Mouse (Mus musculus): Measurements from ENCODE around the gene Dstn. TPM values are rescaled to one million over a fixed set of nuclear protein-coding genes. Genes with fewer than 3 reads are reported as not detected.

Gene Dstn
- polyA plus RNA-seq, 1 experiment = 174 TPM

DNA sequence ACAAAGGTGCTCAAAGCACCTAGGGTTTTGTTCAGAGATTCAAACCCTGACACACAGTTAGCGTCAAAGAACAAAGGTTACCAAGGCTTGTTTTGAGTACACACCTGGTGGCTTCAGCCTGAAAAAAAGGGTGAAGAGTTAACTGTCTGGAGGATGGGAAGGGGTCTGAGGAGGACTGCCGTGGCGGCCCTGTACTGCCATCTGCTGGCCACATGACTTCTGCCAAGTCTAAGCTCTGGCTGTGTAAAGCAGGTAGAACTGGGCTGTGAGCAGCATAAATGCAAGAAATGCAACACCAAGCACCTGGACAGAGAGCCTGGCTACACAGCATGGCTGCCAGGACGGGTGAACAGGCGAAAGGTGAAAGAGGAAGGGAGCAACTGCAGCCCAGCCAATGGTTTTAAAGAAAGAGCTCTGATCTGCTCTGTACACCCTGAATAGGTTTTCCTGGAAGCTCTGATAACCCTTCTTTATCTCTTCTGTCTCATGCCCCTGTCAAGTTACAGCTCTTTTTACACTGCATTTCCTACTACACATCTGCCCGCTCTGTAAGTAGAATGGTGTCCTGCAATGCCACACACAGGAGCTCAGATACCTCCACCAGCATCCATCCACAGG lies 65.8 kb downstream of the Dstn start:
- H3K27me3 ChIP-seq (ENCODE audit: control insufficient read depth, insufficient read depth, insufficient read length) = no peaks in the 10 kb centered on the region
- peaks cover 94% of the 10 kb centered on the region for H3K79me2 ChIP-seq (ENCODE audit: control insufficient read depth, insufficient read depth)
- H3K36me3 ChIP-seq (ENCODE audit: control insufficient read depth, insufficient read depth) = peaks cover 12% of the 10 kb centered on the region
- no peak overlapping the region for H3K4me3 ChIP-seq
- TF ChIP-seq CEBPB (IDR thresholded peaks at IDR 0.05; ENCODE audit: insufficient read depth, poor library complexity, severe bottlenecking) (no peak), USF1 (IDR thresholded peaks at IDR 0.05; ENCODE audit: low read depth) (no peak), TCF3 (IDR thresholded peaks at IDR 0.05; ENCODE audit: insufficient read length, low read depth) (no peak), SRF (IDR thresholded peaks at IDR 0.05; ENCODE audit: control insufficient read depth, insufficient read length, low read depth) (no peak), POLR2A (IDR thresholded peaks at IDR 0.05; ENCODE audit: insufficient read length, low read depth) (no peak), MYOD1 (IDR thresholded peaks at IDR 0.05; ENCODE audit: control insufficient read depth in 1 of 3, insufficient read length in 2 of 3, low read depth in 2 of 3) (no peak), POLR2AphosphoS2 (IDR thresholded peaks at IDR 0.05; ENCODE audit: insufficient read length, low read depth) (no peak), E2F4 (IDR thresholded peaks at IDR 0.05; ENCODE audit: insufficient read depth) (no peak)
- H3ac ChIP-seq (ENCODE audit: control insufficient read depth, insufficient read length) = no peak overlapping the region
- no peak overlapping the region for H3K4me2 ChIP-seq (ENCODE audit: low read depth)

DNA sequence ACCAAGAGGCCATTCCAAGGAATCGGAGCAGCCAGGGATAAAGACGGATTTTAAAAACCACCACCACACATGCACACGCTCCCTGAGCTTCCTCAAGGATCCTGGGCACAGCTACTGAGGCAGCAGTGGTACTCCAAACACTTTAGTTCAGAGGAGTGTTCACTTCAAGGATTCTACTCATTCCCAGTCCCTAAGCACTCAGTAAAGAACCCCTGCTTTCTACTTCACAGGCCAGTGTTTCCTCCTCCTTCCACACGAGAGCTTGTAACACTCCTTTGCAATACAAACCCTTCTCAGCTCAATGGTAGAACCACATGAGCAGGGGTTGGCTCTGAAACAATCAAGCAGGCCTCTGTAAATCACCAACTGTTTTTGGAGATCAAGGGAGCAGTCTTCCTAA lies 67.0 kb downstream of the Dstn start:
- H3K4me3 ChIP-seq = no peak overlapping the region
- no peaks in the 10 kb centered on the region for H3K27me3 ChIP-seq (ENCODE audit: control insufficient read depth, insufficient read depth, insufficient read length)
- H3K36me3 ChIP-seq (ENCODE audit: control insufficient read depth, insufficient read depth) = peaks cover 13% of the 10 kb centered on the region
- TF ChIP-seq POLR2A (IDR thresholded peaks at IDR 0.05; ENCODE audit: insufficient read length, low read depth) = no peak
- no peak for TF ChIP-seq TCF3 (IDR thresholded peaks at IDR 0.05; ENCODE audit: insufficient read length, low read depth)
- TF ChIP-seq MYOD1 (IDR thresholded peaks at IDR 0.05; ENCODE audit: control insufficient read depth in 1 of 3, insufficient read length in 2 of 3, low read depth in 2 of 3) = no peak
- TF ChIP-seq MYOG (IDR thresholded peaks at IDR 0.05; ENCODE audit: control insufficient read depth in 1 of 3, insufficient read depth in 1 of 3, insufficient read length in 2 of 3, low read depth in 2 of 3) = no peak
- no peak for TF ChIP-seq CEBPB (IDR thresholded peaks at IDR 0.05; ENCODE audit: insufficient read depth, poor library complexity, severe bottlenecking)
- no peak for TF ChIP-seq TCF12 (IDR thresholded peaks at IDR 0.05; ENCODE audit: insufficient read depth, poor library complexity, severe bottlenecking)
- no peak for TF ChIP-seq REST (IDR thresholded peaks at IDR 0.05; ENCODE audit: insufficient read depth, insufficient read length)
- TF ChIP-seq POLR2AphosphoS2 (IDR thresholded peaks at IDR 0.05; ENCODE audit: insufficient read length, low read depth) = no peak
- no peak for TF ChIP-seq USF1 (IDR thresholded peaks at IDR 0.05; ENCODE audit: low read depth)
- no peak for TF ChIP-seq E2F4 (IDR thresholded peaks at IDR 0.05; ENCODE audit: insufficient read depth)
- TF ChIP-seq SRF (IDR thresholded peaks at IDR 0.05; ENCODE audit: control insufficient read depth, insufficient read length, low read depth) = no peak
- no peak for TF ChIP-seq MAX (IDR thresholded peaks at IDR 0.05; ENCODE audit: low read depth)
- H3K79me2 ChIP-seq (ENCODE audit: control insufficient read depth, insufficient read depth) = peaks cover 89% of the 10 kb centered on the region
- no peak overlapping the region for H3ac ChIP-seq (ENCODE audit: control insufficient read depth, insufficient read length)
- no peak overlapping the region for H3K4me2 ChIP-seq (ENCODE audit: low read depth)

DNA sequence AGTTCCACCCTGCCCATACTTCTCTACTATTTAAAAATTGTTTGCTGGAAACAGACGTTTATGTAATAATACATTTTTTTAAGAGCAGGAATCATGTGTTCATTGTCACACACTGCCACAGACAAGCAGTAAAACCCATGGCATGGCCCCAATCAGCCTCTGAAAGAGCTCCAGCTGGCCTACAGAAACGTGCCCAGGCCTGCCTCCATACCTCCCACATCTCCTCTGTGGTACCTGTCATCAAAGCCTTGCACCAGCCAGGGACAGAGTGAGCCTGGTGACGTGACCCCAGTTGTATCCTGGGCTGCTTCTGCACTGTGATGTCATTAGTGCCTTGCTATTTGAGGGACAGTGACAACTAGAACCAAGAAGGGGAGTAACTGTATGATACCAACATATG lies 67.8 kb downstream of the Dstn start:
- H3K27me3 ChIP-seq (ENCODE audit: control insufficient read depth, insufficient read depth, insufficient read length) = no peaks in the 10 kb centered on the region
- H3K36me3 ChIP-seq (ENCODE audit: control insufficient read depth, insufficient read depth) = peaks cover 17% of the 10 kb centered on the region
- no peak overlapping the region for H3ac ChIP-seq (ENCODE audit: control insufficient read depth, insufficient read length)
- peaks cover 87% of the 10 kb centered on the region for H3K79me2 ChIP-seq (ENCODE audit: control insufficient read depth, insufficient read depth)
- H3K4me3 ChIP-seq = no peak overlapping the region
- no peak overlapping the region for H3K4me2 ChIP-seq (ENCODE audit: low read depth)
- TF ChIP-seq E2F4 (IDR thresholded peaks at IDR 0.05; ENCODE audit: insufficient read depth) (no peak), TCF12 (IDR thresholded peaks at IDR 0.05; ENCODE audit: insufficient read depth, poor library complexity, severe bottlenecking) (no peak), POLR2AphosphoS2 (IDR thresholded peaks at IDR 0.05; ENCODE audit: insufficient read length, low read depth) (no peak), CEBPB (IDR thresholded peaks at IDR 0.05; ENCODE audit: insufficient read depth, poor library complexity, severe bottlenecking) (no peak), MYOG (IDR thresholded peaks at IDR 0.05; ENCODE audit: control insufficient read depth in 1 of 3, insufficient read depth in 1 of 3, insufficient read length in 2 of 3, low read depth in 2 of 3) (no peak), MYOD1 (IDR thresholded peaks at IDR 0.05; ENCODE audit: control insufficient read depth in 1 of 3, insufficient read length in 2 of 3, low read depth in 2 of 3) (no peak), MAX (IDR thresholded peaks at IDR 0.05; ENCODE audit: low read depth) (no peak), SRF (IDR thresholded peaks at IDR 0.05; ENCODE audit: control insufficient read depth, insufficient read length, low read depth) (no peak), POLR2A (IDR thresholded peaks at IDR 0.05; ENCODE audit: insufficient read length, low read depth) (no peak), REST (IDR thresholded peaks at IDR 0.05; ENCODE audit: insufficient read depth, insufficient read length) (no peak), USF1 (IDR thresholded peaks at IDR 0.05; ENCODE audit: low read depth) (no peak), TCF3 (IDR thresholded peaks at IDR 0.05; ENCODE audit: insufficient read length, low read depth) (no peak)

DNA sequence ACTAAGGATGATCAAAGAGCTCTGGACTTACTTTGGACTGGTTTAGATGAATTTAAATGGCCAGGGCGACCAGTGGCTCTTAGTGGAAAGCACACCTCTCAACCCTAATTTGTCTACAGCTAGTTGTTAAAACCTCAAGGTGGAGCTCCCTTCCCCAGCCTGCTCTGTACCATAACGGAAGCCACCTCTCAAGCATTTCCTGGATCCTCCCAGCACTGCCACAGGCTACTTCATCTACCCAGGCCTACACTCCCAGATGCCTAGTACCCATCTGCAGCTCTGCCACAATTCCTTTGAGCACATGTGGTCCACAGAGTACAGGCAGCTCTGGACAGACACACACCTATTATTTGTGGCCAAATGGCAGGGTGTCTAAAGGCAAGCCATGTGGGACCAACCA lies 68.4 kb downstream of the Dstn start:
- Histone ChIP-seq H3K36me3 (ENCODE audit: control insufficient read depth, insufficient read depth) (peaks cover 18% of the 10 kb centered on the region), H3K4me2 (ENCODE audit: low read depth) (no peak overlapping the region), H3K27me3 (ENCODE audit: control insufficient read depth, insufficient read depth, insufficient read length) (no peaks in the 10 kb centered on the region), H3K4me3 (no peak overlapping the region), H3ac (ENCODE audit: control insufficient read depth, insufficient read length) (no peak overlapping the region), H3K79me2 (ENCODE audit: control insufficient read depth, insufficient read depth) (peaks cover 87% of the 10 kb centered on the region)
- TF ChIP-seq SRF (IDR thresholded peaks at IDR 0.05; ENCODE audit: control insufficient read depth, insufficient read length, low read depth) = no peak
- no peak for TF ChIP-seq CEBPB (IDR thresholded peaks at IDR 0.05; ENCODE audit: insufficient read depth, poor library complexity, severe bottlenecking)
- TF ChIP-seq MYOG (IDR thresholded peaks at IDR 0.05; ENCODE audit: control insufficient read depth in 1 of 3, insufficient read depth in 1 of 3, insufficient read length in 2 of 3, low read depth in 2 of 3) = no peak
- no peak for TF ChIP-seq E2F4 (IDR thresholded peaks at IDR 0.05; ENCODE audit: insufficient read depth)
- TF ChIP-seq USF1 (IDR thresholded peaks at IDR 0.05; ENCODE audit: low read depth) = no peak
- TF ChIP-seq POLR2AphosphoS2 (IDR thresholded peaks at IDR 0.05; ENCODE audit: insufficient read length, low read depth) = no peak
- no peak for TF ChIP-seq MAX (IDR thresholded peaks at IDR 0.05; ENCODE audit: low read depth)
- no peak for TF ChIP-seq REST (IDR thresholded peaks at IDR 0.05; ENCODE audit: insufficient read depth, insufficient read length)
- TF ChIP-seq MYOD1 (IDR thresholded peaks at IDR 0.05; ENCODE audit: control insufficient read depth in 1 of 3, insufficient read length in 2 of 3, low read depth in 2 of 3) = no peak
- TF ChIP-seq TCF12 (IDR thresholded peaks at IDR 0.05; ENCODE audit: insufficient read depth, poor library complexity, severe bottlenecking) = no peak
- no peak for TF ChIP-seq POLR2A (IDR thresholded peaks at IDR 0.05; ENCODE audit: insufficient read length, low read depth)
- TF ChIP-seq TCF3 (IDR thresholded peaks at IDR 0.05; ENCODE audit: insufficient read length, low read depth) = no peak
